Mouse (Mus musculus) spleen, adult 2 months (tissue): ENCODE results near the gene Snx29. TPM values are rescaled to one million over a fixed set of nuclear protein-coding genes. Genes with fewer than 3 reads are reported as not detected.

ENCODE experiments used
- DNase-seq, 2 experiments: peaks; one replicate each; pipeline versions ENCODE4 v3.0.0 to v3.0.0-alpha.2; 2012 to 2021; ENCODE audit warnings: low spot score in 2 of 2, low read depth in 1 of 2
- H3K27ac ChIP-seq: fragments of 200-500 bp; 2 replicates; pipeline ENCODE4 v1.5.1; 2012; ENCODE audit warnings: low read length, inconsistent platforms; ENCODE audit not compliant: insufficient read depth
- H3K27me3 ChIP-seq: fragments of 200-500 bp; 2 replicates; pipeline ENCODE4 v1.6.1; 2012; ENCODE audit warnings: mild to moderate bottlenecking, moderate library complexity, low read length, inconsistent platforms; ENCODE audit not compliant: control insufficient read depth, insufficient read depth
- H3K36me3 ChIP-seq: fragments of 200-500 bp; 2 replicates; pipeline ENCODE4 v1.6.1; 2012; ENCODE audit warnings: mild to moderate bottlenecking, low read length, inconsistent platforms; ENCODE audit not compliant: control insufficient read depth, insufficient read depth
- H3K4me1 ChIP-seq: fragments of 200-500 bp; 2 replicates; pipeline ENCODE4 v1.6.1; 2011; ENCODE audit warnings: inconsistent platforms; ENCODE audit not compliant: control insufficient read depth, insufficient read depth, insufficient read length
- H3K4me3 ChIP-seq: fragments of 200-500 bp; 2 replicates; pipeline ENCODE4 v1.5.1; 2011; ENCODE audit warnings: mild to moderate bottlenecking, inconsistent platforms; ENCODE audit not compliant: insufficient read depth, insufficient read length; ENCODE audit errors: extremely low read depth
- CTCF ChIP-seq: fragments of 200-500 bp; IDR thresholded peaks from 2 replicates; pipeline ENCODE4 v1.5.1; 2011; ENCODE audit warnings: mild to moderate bottlenecking, inconsistent platforms; ENCODE audit not compliant: insufficient read depth, insufficient read length, insufficient replicate concordance; ENCODE audit errors: extremely low read depth
- POLR2A ChIP-seq: fragments of 200-500 bp; IDR thresholded peaks from 2 replicates; pipeline ENCODE4 v1.6.1; 2011; ENCODE audit warnings: low read depth, low read length, inconsistent platforms
- WGBS: fragments of 180-500 bp; shearing (Covaris S2); methylation state at CpG from one replicate; pipeline ENCODE4 v1.1.7; 2018; 5-methylcytosine and 5-hydroxymethylcytosine counted together
- polyA plus RNA-seq: library from polyadenylated mRNA; depleted of rRNA; stranded (reverse); fragments of >200 nt; gene quantifications from 2 replicates; pipeline ENCODE4 v1.2.3, GENCODE M21; 2012

Snx29 gene
- polyA plus RNA-seq, 1 experiment, result 13.6 TPM

GRCm38 (mm10) chr16:11725901-11726300 is 403.2 kb downstream of the Snx29 start:
- peaks cover 1% of the 10 kb centered on the region for H3K36me3 ChIP-seq
- H3K27ac ChIP-seq, result no peak overlapping the region
- peaks cover 1% of the 10 kb centered on the region; the same call in 1 of the 2 replicates for H3K4me1 ChIP-seq
- no peak for DNase-seq
- 84% methylated on average over 2 of the region's 2 CpGs for WGBS
- TF ChIP-seq CTCF, result no peak
- TF ChIP-seq POLR2A, result no peak
- H3K27me3 ChIP-seq, result no peaks in the 10 kb centered on the region
- H3K4me3 ChIP-seq, result no peak overlapping the region

GRCm38 (mm10) chr16:11727331-11727730 is 404.6 kb downstream of the Snx29 start:
- H3K4me1 ChIP-seq, result peaks cover 1% of the 10 kb centered on the region; the same call in 1 of the 2 replicates
- 96% methylated on average over 9 of the region's 9 CpGs for WGBS
- no peak for DNase-seq
- no peak overlapping the region for H3K4me3 ChIP-seq
- H3K27ac ChIP-seq, result no peak overlapping the region
- peaks cover 1% of the 10 kb centered on the region; the same call in 1 of the 2 replicates for H3K36me3 ChIP-seq
- TF ChIP-seq CTCF (no peak), POLR2A (no peak)
- H3K27me3 ChIP-seq, result no peaks in the 10 kb centered on the region

- TF ChIP-seq POLR2A (no peak), CTCF (no peak)
- WGBS, result 91% methylated on average over 3 of the region's 3 CpGs
- Histone ChIP-seq H3K4me3 (no peak overlapping the region), H3K27ac (no peak overlapping the region), H3K27me3 (no peaks in the 10 kb centered on the region), H3K36me3 (peaks cover 1% of the 10 kb centered on the region; the same call in 1 of the 2 replicates), H3K4me1 (peaks cover 1% of the 10 kb centered on the region; the same call in 1 of the 2 replicates)
- no peak for DNase-seq
These were observed 405.4 kb downstream of the Snx29 start for GRCm38 (mm10) chr16:11728131-11728530.

GRCm38 (mm10) chr16:11728627-11729026 is 405.9 kb downstream of the Snx29 start:
- no peak overlapping the region for H3K4me3 ChIP-seq
- H3K27me3 ChIP-seq, result no peaks in the 10 kb centered on the region
- no peak for DNase-seq
- H3K4me1 ChIP-seq, result peaks cover 1% of the 10 kb centered on the region; the same call in 1 of the 2 replicates
- TF ChIP-seq CTCF (no peak), POLR2A (no peak)
- no peak overlapping the region for H3K27ac ChIP-seq
- H3K36me3 ChIP-seq, result peaks cover 1% of the 10 kb centered on the region; the same call in 1 of the 2 replicates
- 65% methylated on average over 3 of the region's 3 CpGs for WGBS

DNA sequence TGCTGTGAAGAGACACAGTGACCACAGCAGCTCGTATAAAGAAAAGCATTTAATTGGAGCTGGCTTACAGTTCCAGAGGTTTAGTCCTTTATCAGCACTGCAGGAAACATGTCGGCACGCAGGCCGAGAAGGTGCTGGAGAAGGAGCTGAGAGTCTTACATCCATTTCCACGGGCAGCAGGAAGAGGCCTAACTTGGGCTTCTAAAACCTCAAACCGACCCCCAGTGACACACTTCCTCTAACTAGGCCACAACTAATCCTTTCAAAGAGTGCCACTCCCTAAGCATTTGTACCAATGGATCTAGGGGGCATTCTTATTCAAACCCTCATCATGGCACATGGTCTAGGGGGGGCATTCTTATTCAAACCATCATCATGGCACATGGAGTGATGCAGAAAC is 406.4 kb downstream of the Snx29 start:
- no peak for DNase-seq
- no peak for TF ChIP-seq POLR2A
- no peak for TF ChIP-seq CTCF
- peaks cover 1% of the 10 kb centered on the region; the same call in 1 of the 2 replicates for H3K36me3 ChIP-seq
- H3K4me1 ChIP-seq, result peaks cover 1% of the 10 kb centered on the region; the same call in 1 of the 2 replicates
- H3K27ac ChIP-seq, result no peak overlapping the region
- H3K27me3 ChIP-seq, result no peaks in the 10 kb centered on the region
- H3K4me3 ChIP-seq, result no peak overlapping the region
- WGBS, result 33% methylated on average over 6 of the region's 6 CpGs

DNA sequence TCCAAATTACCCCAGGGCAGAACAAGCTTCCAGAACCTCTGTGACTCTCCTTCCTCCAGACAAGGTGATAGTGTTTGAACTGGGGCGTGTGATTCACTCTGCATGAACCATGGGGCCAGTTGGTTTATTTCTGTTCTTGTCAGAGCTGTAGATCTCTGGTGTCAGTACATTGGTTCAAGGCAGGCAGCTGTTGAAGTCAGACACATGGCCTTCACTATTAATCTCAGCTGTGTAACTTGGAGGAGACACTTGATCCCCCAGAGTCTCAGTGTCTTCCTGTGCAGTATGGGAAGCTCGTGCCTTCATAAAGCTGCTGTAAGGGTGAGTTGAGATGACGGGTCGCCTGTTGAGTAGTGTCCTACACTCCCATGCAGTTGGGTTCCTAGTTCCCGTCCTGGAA is 407.1 kb downstream of the Snx29 start:
- no peak for DNase-seq
- no peak for TF ChIP-seq CTCF
- TF ChIP-seq POLR2A, result no peak
- 83% methylated on average over 5 of the region's 5 CpGs for WGBS

GRCm38 (mm10) chr16:11731014-11731535 is 408.4 kb downstream of the Snx29 start:
- TF ChIP-seq CTCF, result no peak
- no peak for TF ChIP-seq POLR2A
- no peak overlapping the region for H3K27ac ChIP-seq
- H3K4me3 ChIP-seq, result no peak overlapping the region
- H3K36me3 ChIP-seq, result peaks cover 1% of the 10 kb centered on the region; the same call in 1 of the 2 replicates
- 85% methylated on average over 5 of the region's 5 CpGs for WGBS
- peaks cover 1% of the 10 kb centered on the region; the same call in 1 of the 2 replicates for H3K4me1 ChIP-seq
- H3K27me3 ChIP-seq, result no peaks in the 10 kb centered on the region
- DNase-seq, result no peak

More for the DNA sequence above, 407.1 kb downstream of the Snx29 start:
- Histone ChIP-seq H3K4me1 (peaks cover 1% of the 10 kb centered on the region; the same call in 1 of the 2 replicates), H3K36me3 (peaks cover 1% of the 10 kb centered on the region; the same call in 1 of the 2 replicates), H3K27me3 (no peaks in the 10 kb centered on the region), H3K27ac (no peak overlapping the region), H3K4me3 (no peak overlapping the region)
